Mouse (Mus musculus) lung, postnatal 0 days (tissue): ENCODE measurements at regions not wholly inside any gene's neighbourhood (a gene's known extent, or its start where the extent isn't known, plus 50 kb on each side); places are given as distances from the start of the nearest gene placed in this dataset.

ENCODE experiments used
- ATAC-seq: fragments of 200-750 bp; cut with Nextera tagmentation; 2 replicates; pipeline ENCODE4 v1.8.0; 2017; ENCODE audit warnings: moderate library complexity
- DNase-seq: peaks from one replicate; pipeline ENCODE4 v3.0.0-alpha.2; 2016; ENCODE audit warnings: low spot score
- H3K27ac ChIP-seq: fragments of 300-500 bp; sonication (generic); 2 replicates; pipeline ENCODE4 v1.5.1; 2014; ENCODE audit warnings: antibody characterized with exemption, mild to moderate bottlenecking, low read length, mixed read lengths
- H3K27me3 ChIP-seq: fragments of 300-500 bp; sonication (generic); replicated peaks from 2 replicates; pipeline ENCODE4 v1.6.1; 2014; ENCODE audit warnings: low read length, mixed read lengths; ENCODE audit not compliant: insufficient read depth
- H3K36me3 ChIP-seq: fragments of 300-500 bp; sonication (generic); 2 replicates; pipeline ENCODE4 v1.6.1; 2014; ENCODE audit warnings: low read length, mixed read lengths; ENCODE audit not compliant: insufficient read depth
- H3K4me1 ChIP-seq: fragments of 300-500 bp; sonication (generic); 2 replicates; pipeline ENCODE4 v1.6.1; 2014; ENCODE audit warnings: antibody characterized with exemption, low read depth, low read length, mixed read lengths; ENCODE audit not compliant: insufficient read depth
- H3K4me2 ChIP-seq: fragments of 300-500 bp; sonication (generic); replicated peaks from 2 replicates; pipeline ENCODE4 v1.6.1; 2014; ENCODE audit warnings: low read depth, mild to moderate bottlenecking, low read length, moderate library complexity, mixed read lengths
- H3K4me3 ChIP-seq: fragments of 300-500 bp; sonication (generic); 2 replicates; pipeline ENCODE4 v1.5.1; 2014; ENCODE audit warnings: low read depth, low read length
- H3K9ac ChIP-seq: fragments of 300-500 bp; sonication (generic); replicated peaks from 2 replicates; pipeline ENCODE4 v1.6.1; 2014; ENCODE audit warnings: low read depth, mild to moderate bottlenecking
- H3K9me3 ChIP-seq: fragments of 300-500 bp; sonication (generic); 2 replicates; pipeline ENCODE4 v1.6.1; 2016; ENCODE audit warnings: low read length, mixed read lengths
- CTCF ChIP-seq: IDR thresholded peaks from 2 replicates; pipeline ENCODE4 v1.5.1; 2016; ENCODE audit warnings: antibody characterized with exemption, mild to moderate bottlenecking
- EP300 ChIP-seq: IDR thresholded peaks from 2 replicates; pipeline ENCODE4 v1.6.1; 2016; ENCODE audit warnings: antibody characterized with exemption, mild to moderate bottlenecking, control low read depth
- WGBS: fragments of 180-500 bp; shearing (Covaris S2); extraction: QIAGEN DNeasy Blood & Tissue Kit; methylation state at CpG from one replicate; pipeline ENCODE4 v1.1.7; 2014; 5-methylcytosine and 5-hydroxymethylcytosine counted together

DNA sequence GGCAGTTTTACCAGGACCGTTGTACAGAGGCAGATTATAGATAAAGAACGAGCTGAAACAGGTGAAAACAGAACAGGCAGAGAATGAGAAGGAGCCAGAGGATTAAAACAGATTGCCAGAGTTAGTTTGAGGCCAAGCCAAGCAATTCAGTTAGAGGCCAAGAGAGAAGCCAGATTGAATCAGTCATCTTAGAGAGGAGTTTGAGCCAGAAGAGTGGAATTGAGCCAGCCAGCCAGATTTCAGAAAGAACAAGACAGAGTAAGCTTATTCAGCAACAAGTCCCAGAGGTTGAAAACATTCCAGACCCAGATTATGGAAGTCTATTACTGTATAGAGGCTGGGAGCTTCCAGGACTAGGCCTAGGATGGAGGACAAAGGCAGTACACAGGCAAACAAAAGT is 499.7 kb downstream of the Fgf9 start:
- no peak overlapping the region for H3K9ac ChIP-seq
- H3K27ac ChIP-seq, result no peak overlapping the region
- no peak overlapping the region for H3K4me2 ChIP-seq
- no peak for ATAC-seq
- H3K4me3 ChIP-seq, result no peak overlapping the region
- no peaks in the 10 kb centered on the region for H3K9me3 ChIP-seq
- no peaks in the 10 kb centered on the region for H3K27me3 ChIP-seq
- H3K4me1 ChIP-seq, result no peaks in the 10 kb centered on the region
- 85% methylated on average over 2 of the region's 2 CpGs for WGBS
- no peaks in the 10 kb centered on the region for H3K36me3 ChIP-seq
- no peak for DNase-seq
- TF ChIP-seq CTCF, result no peak
- no peak for TF ChIP-seq EP300

DNA sequence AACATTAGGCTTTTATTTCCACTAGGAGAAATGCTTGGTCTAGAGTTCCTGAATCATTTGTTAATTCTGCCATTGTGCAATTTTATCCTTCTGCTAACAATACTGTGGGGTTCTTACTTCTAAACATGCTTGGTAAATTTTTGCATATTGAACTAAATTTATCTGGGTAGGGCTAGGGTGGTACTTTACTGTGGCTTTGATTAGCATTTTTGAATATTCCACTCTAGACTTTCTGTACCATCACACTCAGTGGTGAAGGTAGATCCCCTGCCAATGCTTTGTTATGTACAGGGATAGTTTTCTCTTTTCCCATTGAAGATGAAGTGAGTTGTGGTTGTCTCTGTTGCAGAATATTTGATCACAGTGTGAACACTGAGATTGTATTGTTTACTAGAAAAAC is 497.1 kb downstream of the Fgf9 start:
- TF ChIP-seq EP300 (no peak), CTCF (no peak)
- Histone ChIP-seq H3K4me2 (no peak overlapping the region), H3K36me3 (no peaks in the 10 kb centered on the region), H3K27me3 (no peaks in the 10 kb centered on the region), H3K4me3 (no peak overlapping the region), H3K9ac (no peak overlapping the region), H3K9me3 (no peaks in the 10 kb centered on the region), H3K27ac (no peak overlapping the region), H3K4me1 (no peaks in the 10 kb centered on the region)
- DNase-seq, result no peak
- ATAC-seq, result no peak

DNA sequence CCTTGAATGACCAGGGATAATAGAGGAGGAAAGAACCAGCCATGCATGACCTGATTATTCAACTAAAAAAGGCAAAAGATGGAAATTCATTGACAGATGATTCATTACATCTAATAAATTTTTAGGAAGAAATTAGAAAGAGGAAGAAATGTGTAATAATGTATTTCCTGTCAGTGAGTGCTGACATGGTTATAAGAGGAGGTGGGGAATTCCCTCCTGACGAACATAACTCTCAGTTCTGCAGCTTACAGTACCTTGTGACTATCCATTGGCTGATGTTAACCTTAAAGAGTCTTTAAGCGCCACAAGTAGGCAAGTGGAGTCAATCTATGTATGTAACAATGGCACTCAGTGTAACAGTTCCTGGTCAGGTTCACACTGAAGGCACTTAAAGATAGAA is 492.7 kb downstream of the Fgf9 start:
- Histone ChIP-seq H3K4me1 (no peaks in the 10 kb centered on the region), H3K4me3 (no peak overlapping the region), H3K4me2 (no peak overlapping the region), H3K36me3 (no peaks in the 10 kb centered on the region), H3K9ac (no peak overlapping the region), H3K9me3 (no peaks in the 10 kb centered on the region), H3K27ac (no peak overlapping the region), H3K27me3 (no peaks in the 10 kb centered on the region)
- DNase-seq, result no peak
- 55% methylated on average over 2 of the region's 2 CpGs for WGBS
- TF ChIP-seq CTCF (no peak), EP300 (no peak)
- no peak for ATAC-seq

DNA sequence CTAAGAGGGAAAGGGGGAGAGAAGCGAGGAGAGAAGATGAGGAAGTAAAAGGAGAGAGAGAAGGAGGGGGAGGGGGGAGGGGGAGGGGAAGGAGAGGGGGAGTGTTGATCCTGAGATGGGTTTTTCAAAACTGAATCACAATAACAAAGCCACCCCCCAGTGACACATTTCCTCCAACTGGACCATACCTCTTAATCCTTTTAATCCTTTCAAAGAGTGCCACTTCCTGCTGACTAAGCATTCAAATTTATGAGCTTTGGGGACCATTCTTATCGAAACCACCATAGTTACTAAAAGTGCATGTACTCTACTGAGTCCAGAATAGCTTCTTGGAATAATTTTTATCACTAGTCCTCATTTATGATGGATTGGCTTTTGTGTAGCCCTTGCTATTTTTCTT is 480.4 kb downstream of the Fgf9 start:
- Histone ChIP-seq H3K27ac (no peak overlapping the region), H3K27me3 (no peaks in the 10 kb centered on the region), H3K9me3 (no peaks in the 10 kb centered on the region), H3K4me2 (no peak overlapping the region), H3K36me3 (no peaks in the 10 kb centered on the region), H3K9ac (no peak overlapping the region), H3K4me1 (no peaks in the 10 kb centered on the region), H3K4me3 (no peak overlapping the region)
- ATAC-seq (no peak), DNase-seq (no peak)
- TF ChIP-seq EP300 (no peak), CTCF (no peak)
- WGBS, result 86% methylated on average over 2 of the region's 2 CpGs

DNA sequence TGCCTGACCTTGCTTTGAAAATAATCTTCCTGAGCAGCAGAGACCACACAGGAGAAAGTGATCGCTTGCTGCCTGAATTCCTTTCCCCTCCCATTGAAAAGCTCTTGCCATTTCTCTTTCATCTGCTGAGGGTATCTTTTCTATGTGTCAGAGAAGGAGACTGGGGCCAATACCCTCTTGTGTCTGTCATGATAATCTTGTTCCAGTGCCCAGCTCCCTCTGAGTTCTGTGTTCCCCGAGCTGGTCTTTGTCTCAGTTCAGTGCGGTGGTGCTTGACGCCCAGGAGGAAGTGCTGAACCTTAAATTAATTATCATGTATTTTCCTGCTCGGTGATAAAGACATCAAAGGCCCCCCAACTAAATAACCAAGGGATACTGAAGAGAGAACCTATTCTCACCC is 475.4 kb downstream of the Fgf9 start:
- DNase-seq, result no peak
- TF ChIP-seq CTCF (no peak), EP300 (no peak)
- H3K9ac ChIP-seq, result no peak overlapping the region
- no peaks in the 10 kb centered on the region for H3K4me1 ChIP-seq
- H3K27ac ChIP-seq, result no peak overlapping the region
- no peaks in the 10 kb centered on the region for H3K27me3 ChIP-seq
- WGBS, result 24% methylated on average over 5 of the region's 5 CpGs
- no peaks in the 10 kb centered on the region for H3K36me3 ChIP-seq
- no peak for ATAC-seq
- H3K9me3 ChIP-seq, result no peaks in the 10 kb centered on the region
- no peak overlapping the region for H3K4me3 ChIP-seq
- no peak overlapping the region for H3K4me2 ChIP-seq

DNA sequence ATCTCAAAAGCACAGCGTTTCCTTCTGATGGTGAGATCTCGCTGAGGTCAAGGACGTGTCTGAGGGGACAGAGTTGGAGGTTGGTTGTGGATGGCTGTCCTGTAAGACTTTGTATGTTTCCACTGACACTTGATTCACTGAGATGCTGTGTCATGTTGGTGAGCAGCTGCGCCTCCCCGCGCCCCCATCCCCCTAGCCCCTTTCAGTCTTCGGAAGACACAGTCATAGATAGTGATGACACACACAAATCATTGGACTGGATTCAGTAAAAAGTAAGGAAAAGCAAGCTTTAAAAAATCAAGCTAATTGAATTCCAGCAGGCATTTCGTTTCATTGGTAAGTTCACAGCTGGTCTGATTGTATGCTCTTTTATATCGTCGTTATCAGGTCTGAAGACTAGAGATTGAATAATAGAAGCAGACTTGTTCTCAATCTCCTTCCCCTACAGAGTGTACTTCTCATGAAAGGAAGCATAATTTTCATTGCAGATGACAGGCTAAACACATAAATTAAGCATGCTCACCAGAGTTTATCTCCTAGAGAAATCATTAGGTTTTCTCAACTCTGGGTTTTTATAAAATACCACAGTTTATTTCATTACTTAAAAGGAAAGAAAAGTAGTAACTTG is 472.9 kb downstream of the Fgf9 start:
- no peaks in the 10 kb centered on the region for H3K4me1 ChIP-seq
- no peak for ATAC-seq
- H3K9me3 ChIP-seq, result no peaks in the 10 kb centered on the region
- no peak for DNase-seq
- TF ChIP-seq CTCF, result no peak
- TF ChIP-seq EP300, result no peak
- no peaks in the 10 kb centered on the region for H3K36me3 ChIP-seq
- H3K27ac ChIP-seq, result no peak overlapping the region
- H3K4me2 ChIP-seq, result no peak overlapping the region
- H3K4me3 ChIP-seq, result no peak overlapping the region
- 73% methylated on average over 10 of the region's 10 CpGs for WGBS
- H3K27me3 ChIP-seq, result no peaks in the 10 kb centered on the region
- no peak overlapping the region for H3K9ac ChIP-seq

DNA sequence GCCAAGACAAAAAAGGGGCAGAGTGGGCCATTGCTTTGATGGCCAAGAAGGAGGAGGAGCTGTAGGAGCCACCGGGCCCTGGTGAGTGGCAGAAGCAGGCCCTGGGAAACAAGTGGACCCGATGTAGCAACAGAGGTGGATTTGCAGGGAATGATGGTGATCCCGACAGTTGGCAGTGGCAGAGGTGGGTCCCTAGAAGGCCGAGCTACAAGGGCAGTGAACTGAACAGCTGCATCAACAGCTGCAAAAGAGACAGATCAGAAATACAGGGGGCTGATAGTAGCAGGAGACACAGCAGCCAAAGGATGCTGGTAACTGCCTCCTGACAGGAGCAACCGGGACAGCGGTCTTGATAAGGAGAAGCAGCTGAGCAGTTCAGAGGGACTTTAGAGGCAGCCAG is 467.8 kb downstream of the Fgf9 start:
- no peak for TF ChIP-seq EP300
- TF ChIP-seq CTCF, result no peak
- no peak overlapping the region for H3K9ac ChIP-seq
- ATAC-seq (no peak), DNase-seq (no peak)
- H3K4me2 ChIP-seq, result no peak overlapping the region
- 50% methylated on average over 6 of the region's 6 CpGs for WGBS
- no peaks in the 10 kb centered on the region for H3K36me3 ChIP-seq
- H3K27ac ChIP-seq, result no peak overlapping the region
- no peaks in the 10 kb centered on the region for H3K27me3 ChIP-seq
- no peaks in the 10 kb centered on the region for H3K4me1 ChIP-seq
- H3K9me3 ChIP-seq, result no peaks in the 10 kb centered on the region
- H3K4me3 ChIP-seq, result no peak overlapping the region
